8 mouse cellular contexts compared by ENCODE assay signal in genomic region chr3:32736244-32737171, GRCm38 (mm10). TPM values are rescaled to one million over a fixed set of nuclear protein-coding genes. Genes with fewer than 3 reads are reported as not detected.
DNase-seq lines count a peak whose midpoint lies in the region; ATAC-seq and TF ChIP-seq lines count a peak whose summit lies in the region.

TSS of gene Ndufb5 (plus strand) at chr3:32736990.

- peak within 1 kb of the TSS; percentile 85 for H3K27ac ChIP-seq in MEL (ENCODE audit: control insufficient read depth, low read depth, low read length)
- H3K27ac ChIP-seq in cerebellum, adult 2 months (ENCODE audit: insufficient read depth, low read length) = peak within 1 kb of the TSS; percentile 91
- peak within 1 kb of the TSS; percentile 94 for H3K27ac ChIP-seq in forebrain, postnatal 0 days (ENCODE audit: low read depth, low read length)
- H3K27ac ChIP-seq in lung, embryonic 15.5 days = peak within 1 kb of the TSS; percentile 73

- peak within 1 kb of the TSS; percentile 86 to 97 for H3K4me3 ChIP-seq in MEL (ENCODE audit: control insufficient read depth in 1 of 2, insufficient read depth in 1 of 2, low read depth in 2 of 2, low read length in 2 of 2)
- peak within 1 kb of the TSS; percentile 85 for H3K4me3 ChIP-seq in cerebellum, adult 2 months (replicated peaks; ENCODE audit: insufficient read depth, low read depth, low read length)
- H3K4me3 ChIP-seq in forebrain, postnatal 0 days (ENCODE audit: low read depth, low read length) = peak within 1 kb of the TSS; percentile 80
- peak within 1 kb of the TSS; percentile 93 for H3K4me3 ChIP-seq in lung, embryonic 15.5 days

- H3K4me1 ChIP-seq in MEL (ENCODE audit: control insufficient read depth in 1 of 2, insufficient read depth in 2 of 2, low read length in 2 of 2) = peaks cover 4 to 9% of the 10 kb centered on the region in 2 experiments; a peak in 2 of 4 replicates
- peaks cover 7% of the 10 kb centered on the region; the same call in 1 of the 2 replicates for H3K4me1 ChIP-seq in cerebellum, adult 2 months (ENCODE audit: control insufficient read depth, insufficient read depth, low read length)
- 0 out of 2 replicates have a peak, but pooled peaks cover 9% of the 10 kb centered on the region for H3K4me1 ChIP-seq in forebrain, postnatal 0 days (ENCODE audit: insufficient read depth)
- peaks cover 20% of the 10 kb centered on the region for H3K4me1 ChIP-seq in lung, embryonic 15.5 days

- DNase-seq in MEL (ENCODE audit: low read depth, low spot score) = peak; percentile 99
- DNase-seq in cerebellum, adult 2 months = peak; percentile 99
- peak; percentile 99 for DNase-seq in forebrain, postnatal 0 days
- peak; percentile 98 for DNase-seq in heart, postnatal 4 days
- DNase-seq in layer of hippocampus, adult 8-10 months (ENCODE audit: low spot score in 2 of 2) = peak; percentile 99
- peak; percentile 98 for DNase-seq in ovary, adult 18-20 months (ENCODE audit: low spot score)
- peak; percentile 99 for DNase-seq in thymus, postnatal 0 days (ENCODE audit: low spot score)

- H3K27me3 ChIP-seq in MEL (ENCODE audit: control insufficient read depth in 1 of 2, insufficient read depth in 2 of 2, low read length in 2 of 2) = no peaks in the 10 kb centered on the region
- H3K27me3 ChIP-seq in cerebellum, adult 2 months (ENCODE audit: control insufficient read depth, insufficient read depth, low read length) = no peaks in the 10 kb centered on the region
- H3K27me3 ChIP-seq in forebrain, postnatal 0 days (ENCODE audit: insufficient read depth, low read length) = no peaks in the 10 kb centered on the region
- H3K27me3 ChIP-seq in lung, embryonic 15.5 days = no peaks in the 10 kb centered on the region

- no peak; a peak in 2 of 4 replicates for TF ChIP-seq EP300 in MEL (IDR thresholded peaks at IDR 0.05; ENCODE audit: low read depth in 1 of 2, low read length in 2 of 2)

- H3K79me2 ChIP-seq in MEL (ENCODE audit: control insufficient read depth, insufficient read depth, low read length, poor library complexity) = peaks cover 44% of the 10 kb centered on the region

- peak; percentile 98 for ATAC-seq in forebrain, postnatal 0 days
- peak; percentile 97 for ATAC-seq in lung, embryonic 15.5 days (ENCODE audit: borderline replicate concordance, extremely low read depth, low FRiP score, low TSS enrichment)

- H3K9ac ChIP-seq in MEL (ENCODE audit: control insufficient read depth, low read depth, low read length, poor library complexity, severe bottlenecking) = peak within 1 kb of the TSS; percentile 90
- peak within 1 kb of the TSS; percentile 81 for H3K9ac ChIP-seq in forebrain, postnatal 0 days
- H3K9ac ChIP-seq in lung, embryonic 15.5 days = peak within 1 kb of the TSS; percentile 74

- no peak for TF ChIP-seq CTCF in MEL (IDR thresholded peaks at IDR 0.05 in 2 of 3, conservative IDR thresholded peaks at IDR 0.05 in 1 of 3; ENCODE audit: control insufficient read depth in 1 of 3, insufficient read depth in 1 of 3, low read depth in 2 of 3, low read length in 3 of 3, poor library complexity in 1 of 3, severe bottlenecking in 1 of 3)
- TF ChIP-seq CTCF in cerebellum, adult 2 months (IDR thresholded peaks at IDR 0.05; ENCODE audit: borderline replicate concordance, insufficient read depth, low read depth, low read length) = no peak
- no peak for TF ChIP-seq CTCF in forebrain, postnatal 0 days (IDR thresholded peaks at IDR 0.05; ENCODE audit: low read depth)

- under 1% methylated on average over 62 of the region's 62 CpGs for WGBS in cerebellum, adult 2 months
- 1% methylated on average over 62 of the region's 62 CpGs for WGBS in forebrain, postnatal 0 days
- under 1% methylated on average over 62 of the region's 62 CpGs for WGBS in lung, embryonic 15.5 days

- no peak for TF ChIP-seq RAD21 in MEL (IDR thresholded peaks at IDR 0.05; ENCODE audit: low read depth, low read length)

- no peaks in the 10 kb centered on the region for H3K9me3 ChIP-seq in MEL (replicated peaks; ENCODE audit: insufficient read depth, low read length)
- no peaks in the 10 kb centered on the region for H3K9me3 ChIP-seq in forebrain, postnatal 0 days (ENCODE audit: low read length)
- H3K9me3 ChIP-seq in lung, embryonic 15.5 days = no peaks in the 10 kb centered on the region

- peak; percentile 65 to 89 for TF ChIP-seq POLR2A in MEL (IDR thresholded peaks at IDR 0.05; ENCODE audit: control insufficient read depth in 1 of 2, insufficient read depth in 1 of 2, low read depth in 1 of 2, low read length in 2 of 2, poor library complexity in 1 of 2)
- peak; percentile 89 for TF ChIP-seq POLR2A in cerebellum, adult 2 months (IDR thresholded peaks at IDR 0.05; ENCODE audit: borderline replicate concordance, insufficient read depth, low read length)

- peak within 1 kb of the TSS; percentile 84 for H3K4me2 ChIP-seq in forebrain, postnatal 0 days (ENCODE audit: low read depth)
- peak within 1 kb of the TSS; percentile 69 for H3K4me2 ChIP-seq in lung, embryonic 15.5 days

- H3K36me3 ChIP-seq in MEL (ENCODE audit: control insufficient read depth in 1 of 2, insufficient read depth in 2 of 2, low read length in 2 of 2) = peaks cover 6 to 16% of the 10 kb centered on the region in 2 experiments
- peaks cover 19% of the 10 kb centered on the region for H3K36me3 ChIP-seq in forebrain, postnatal 0 days (ENCODE audit: insufficient read depth)
- peaks cover 13% of the 10 kb centered on the region for H3K36me3 ChIP-seq in lung, embryonic 15.5 days

TF ChIP-seq in MEL, 35 proteins besides CTCF, POLR2A, EP300 and RAD21 (continues in another document):
- no peak for TF ChIP-seq CHD1 (IDR thresholded peaks at IDR 0.05; ENCODE audit: low read depth, low read length)
- no peak for TF ChIP-seq MEF2A (IDR thresholded peaks at IDR 0.05; ENCODE audit: extremely low read depth, insufficient replicate concordance, low read depth, low read length, poor library complexity, severe bottlenecking)
- peak; percentile 47; the same call in 1 of the 2 replicates for TF ChIP-seq RCOR1 (IDR thresholded peaks at IDR 0.05; ENCODE audit: low read depth, low read length)
- TF ChIP-seq USF2 (IDR thresholded peaks at IDR 0.05; ENCODE audit: borderline replicate concordance in 1 of 2, insufficient read depth in 1 of 2, low read depth in 1 of 2, low read length in 2 of 2) = no peak
- TF ChIP-seq NELFE (IDR thresholded peaks at IDR 0.05; ENCODE audit: low read depth, low read length) = peak; percentile 80
- no peak for TF ChIP-seq BHLHE40 (IDR thresholded peaks at IDR 0.05; ENCODE audit: borderline replicate concordance, low read depth, low read length)
- TF ChIP-seq MAX (IDR thresholded peaks at IDR 0.05; ENCODE audit: low read length) = peak; percentile 81
- no peak for TF ChIP-seq USF1 (IDR thresholded peaks at IDR 0.05; ENCODE audit: low read depth, low read length)
- no peak for TF ChIP-seq POLR2AphosphoS5 (IDR thresholded peaks at IDR 0.05; ENCODE audit: borderline replicate concordance, low read depth, low read length)
- peak; percentile 59; the same call in 1 of the 2 replicates for TF ChIP-seq TCF12 (IDR thresholded peaks at IDR 0.05; ENCODE audit: low read depth, low read length)
- TF ChIP-seq UBTF (IDR thresholded peaks at IDR 0.05; ENCODE audit: borderline replicate concordance, insufficient read depth, low read depth, low read length) = no peak
- no peak for TF ChIP-seq ETS1 (IDR thresholded peaks at IDR 0.05; ENCODE audit: low read depth, low read length)
- TF ChIP-seq HCFC1 (IDR thresholded peaks at IDR 0.05; ENCODE audit: low read depth, low read length) = peak; percentile 97
- no peak for TF ChIP-seq GATA1 (IDR thresholded peaks at IDR 0.05; ENCODE audit: low read depth, low read length)
- 0 out of 2 replicates have a peak, but pooled peaks have one; percentile 36 for TF ChIP-seq ZMIZ1 (IDR thresholded peaks at IDR 0.05; ENCODE audit: low read depth, low read length)
- 0 out of 2 replicates have a peak, but pooled peaks have one; percentile 17 for TF ChIP-seq GABPA (IDR thresholded peaks at IDR 0.05; ENCODE audit: low read depth, low read length)
- no peak for TF ChIP-seq MAFK (IDR thresholded peaks at IDR 0.05; ENCODE audit: borderline replicate concordance, low read depth, low read length)
- no peak for TF ChIP-seq CHD2 (IDR thresholded peaks at IDR 0.05; ENCODE audit: low read length)
- TF ChIP-seq SMC3 (IDR thresholded peaks at IDR 0.05; ENCODE audit: low read depth, low read length) = no peak
- peak; percentile 97 for TF ChIP-seq KAT2A (conservative IDR thresholded peaks at IDR 0.05; ENCODE audit: low read depth, low read length)
- 0 out of 2 replicates have a peak, but pooled peaks have one; percentile 31 for TF ChIP-seq JUND (IDR thresholded peaks at IDR 0.05; ENCODE audit: low read depth, low read length)
- TF ChIP-seq ZKSCAN1 (IDR thresholded peaks at IDR 0.05; ENCODE audit: low read depth, low read length) = no peak
- peak; percentile 89 for TF ChIP-seq MXI1 (IDR thresholded peaks at IDR 0.05; ENCODE audit: low read depth, low read length)
- TF ChIP-seq TAL1 (IDR thresholded peaks at IDR 0.05; ENCODE audit: low read length) = no peak
- TF ChIP-seq MYC (IDR thresholded peaks at IDR 0.05; ENCODE audit: low read depth, low read length) = peak; percentile 89
- TF ChIP-seq ELF1 (IDR thresholded peaks at IDR 0.05; ENCODE audit: low read depth, low read length) = peak; percentile 96
- TF ChIP-seq E2F4 (IDR thresholded peaks at IDR 0.05; ENCODE audit: borderline replicate concordance, low read depth, low read length) = no peak
- TF ChIP-seq ZNF384 (IDR thresholded peaks at IDR 0.05; ENCODE audit: low read depth, low read length) = no peak
- peak; percentile 86 for TF ChIP-seq POLR2AphosphoS2 (IDR thresholded peaks at IDR 0.05; ENCODE audit: low read length)
- TF ChIP-seq SIN3A (IDR thresholded peaks at IDR 0.05; ENCODE audit: low read length) = peak; percentile 91
- TF ChIP-seq ZC3H11A (IDR thresholded peaks at IDR 0.05; ENCODE audit: low read depth, low read length) = no peak
- TF ChIP-seq TBP (IDR thresholded peaks at IDR 0.05; ENCODE audit: low read depth, low read length) = peak; percentile 80

RNA-seq across cellular contexts. Expression of gene Ndufb5, which starts in this region (rescaled TPM):
- 232 and 241 TPM in 2 replicates for total RNA-seq in MEL (2012; rRNA removed)
- 100 to 1,000 TPM; 213 to 502 TPM for polyA plus RNA-seq in MEL (2012; ENCODE audit: insufficient read depth in 1 of 2, insufficient read length in 2 of 2, low read depth in 1 of 2, low replicate concordance in 2 of 2, missing spikeins in 1 of 2)
- polyA plus RNA-seq in cerebellum, adult 2 months (2012; rRNA removed) = 427 and 491 TPM in 2 replicates
- total RNA-seq in forebrain, postnatal 0 days (2014; rRNA removed) = 389 and 418 TPM in 2 replicates
- polyA plus RNA-seq in forebrain, postnatal 0 days (2015; fragmentation: Nextera tagmentation; extraction: Ambion mirVana) = 338 and 406 TPM in 2 replicates
- 100 to 1,000 TPM; 562 to 570 TPM for total RNA-seq in heart, postnatal 4 days (2021)
- 100 to 1,000 TPM; 181 to 204 (median 197) TPM for total RNA-seq in layer of hippocampus, adult 8-10 months (2022)
- polyA plus RNA-seq in lung, embryonic 15.5 days (2015; fragmentation: Nextera tagmentation; extraction: Ambion mirVana) = 291 and 306 TPM in 2 replicates
- 360 and 369 TPM in 2 replicates for polyA plus RNA-seq in thymus, postnatal 0 days (2015; fragmentation: Nextera tagmentation; extraction: Ambion mirVana)

Comparison
In these comparisons a context has a peak if more than half of its experiments do, and no peak if none do; other contexts are left out.
1. Peak in every context shown above with its lines: DNase-seq, ATAC-seq, H3K4me3 ChIP-seq and H3K27ac ChIP-seq.